Mouse (Mus musculus): ENCODE measurements at regions not wholly inside any gene's neighbourhood (a gene's known extent, or its start where the extent isn't known, plus 50 kb on each side); places are given as distances from the start of the nearest gene placed in this dataset.

GRCm38 (mm10) chr5:142287981-142288380, 113.3 kb upstream of the Foxk1 start:
- TF ChIP-seq CTCF (IDR thresholded peaks at IDR 0.05; ENCODE audit: borderline replicate concordance, insufficient read depth, low read depth, low read length): no peak
- TF ChIP-seq POLR2A (IDR thresholded peaks at IDR 0.05; ENCODE audit: borderline replicate concordance, insufficient read depth, low read length): no peak

All from cerebellum, adult 2 months (tissue).